Mouse (Mus musculus) liver, adult 2 months (tissue): ENCODE data around the gene Ripor2. TPM values are rescaled to one million over a fixed set of nuclear protein-coding genes. Genes with fewer than 3 reads are reported as not detected.

ENCODE experiments used
- DNase-seq: peaks from one replicate; pipeline ENCODE4 v3.0.0-alpha.2; 2011; ENCODE audit warnings: low read depth, low spot score; ENCODE audit errors: extremely low read depth
- H3K27ac ChIP-seq: fragments of 200-500 bp; replicated peaks from 2 replicates; pipeline ENCODE4 v1.5.1; 2012; ENCODE audit warnings: low read depth, mild to moderate bottlenecking, control low read depth, inconsistent platforms, low read length; ENCODE audit not compliant: insufficient read depth
- H3K27me3 ChIP-seq: fragments of 200-500 bp; 2 replicates; pipeline ENCODE4 v1.6.1; 2012; ENCODE audit warnings: mild to moderate bottlenecking, moderate library complexity, low read length, inconsistent platforms; ENCODE audit not compliant: control insufficient read depth, insufficient read depth
- H3K36me3 ChIP-seq: fragments of 200-500 bp; 2 replicates; pipeline ENCODE4 v1.6.1; 2012; ENCODE audit warnings: low read length, inconsistent platforms; ENCODE audit not compliant: control insufficient read depth, insufficient read depth
- H3K4me1 ChIP-seq: fragments of 200-500 bp; 2 replicates; pipeline ENCODE4 v1.6.1; 2011; ENCODE audit warnings: low read length; ENCODE audit not compliant: control insufficient read depth, insufficient read depth
- H3K4me3 ChIP-seq: fragments of 200-500 bp; 2 replicates; pipeline ENCODE4 v1.5.1; 2011; ENCODE audit warnings: low read depth, mild to moderate bottlenecking, control low read depth, low read length, moderate library complexity; ENCODE audit not compliant: insufficient read depth
- H3K79me2 ChIP-seq: fragments of 200-500 bp; 2 replicates; pipeline ENCODE4 v1.6.1; 2012; ENCODE audit warnings: inconsistent platforms, mild to moderate bottlenecking, low read length, moderate library complexity; ENCODE audit not compliant: control insufficient read depth, insufficient read depth
- H3K9ac ChIP-seq: fragments of 200-500 bp; 2 replicates; pipeline ENCODE4 v1.6.1; 2012; ENCODE audit warnings: low read depth, mild to moderate bottlenecking, control low read depth, inconsistent platforms, low read length
- CTCF ChIP-seq: fragments of 200-500 bp; IDR thresholded peaks from 2 replicates; pipeline ENCODE4 v1.5.1; 2011; ENCODE audit warnings: low read depth, low read length, control low read depth
- POLR2A ChIP-seq: fragments of 200-500 bp; IDR thresholded peaks from 2 replicates; pipeline ENCODE4 v1.6.1; 2011; ENCODE audit warnings: low read length, control low read depth; ENCODE audit not compliant: insufficient read depth; ENCODE audit errors: extremely low read depth
- WGBS: fragments of 180-500 bp; shearing (Covaris S2); methylation state at CpG from one replicate; pipeline ENCODE4 v1.1.7; 2018; 5-methylcytosine and 5-hydroxymethylcytosine counted together
- polyA plus RNA-seq: library from polyadenylated mRNA; depleted of rRNA; stranded (reverse); fragments of >200 nt; gene quantifications from 2 replicates; pipeline ENCODE4 v1.2.3, GENCODE M21; 2012
- total RNA-seq: library from RNA; depleted of rRNA; stranded (reverse); fragments of >200 nt; gene quantifications from 2 replicates; pipeline ENCODE4 v1.2.3, GENCODE M21; 2014

Ripor2 gene
- total and polyA plus RNA-seq, 2 experiments, result 0.77 to 2.8 TPM

DNA sequence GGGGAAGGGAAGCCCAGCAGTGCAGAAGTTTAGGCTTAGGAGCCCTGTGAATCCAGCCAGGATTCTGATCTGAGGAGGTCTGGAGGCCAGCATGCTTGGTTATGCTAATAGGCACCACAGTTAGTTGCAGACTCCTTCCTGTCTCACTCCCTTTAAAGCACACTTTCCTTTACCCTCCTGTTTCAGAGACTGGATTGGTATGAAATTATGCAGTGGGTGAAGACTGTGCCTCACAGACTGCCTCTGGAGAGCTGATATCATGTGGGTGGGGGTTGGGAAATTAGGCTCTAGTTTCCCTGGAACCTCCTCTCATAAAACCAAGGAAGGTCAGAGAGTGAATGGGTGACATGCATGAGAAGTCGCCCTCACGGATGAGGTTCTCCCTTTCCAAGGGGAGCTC lies 88.7 kb downstream of the Ripor2 start:
- Histone ChIP-seq H3K9ac (no peak overlapping the region), H3K4me3 (no peak overlapping the region), H3K36me3 (no peaks in the 10 kb centered on the region), H3K27ac (no peak overlapping the region), H3K27me3 (no peaks in the 10 kb centered on the region), H3K4me1 (no peaks in the 10 kb centered on the region), H3K79me2 (no peaks in the 10 kb centered on the region)
- DNase-seq, result no peak
- TF ChIP-seq CTCF (no peak), POLR2A (no peak)
- WGBS, result 82% methylated on average over 2 of the region's 2 CpGs

DNA sequence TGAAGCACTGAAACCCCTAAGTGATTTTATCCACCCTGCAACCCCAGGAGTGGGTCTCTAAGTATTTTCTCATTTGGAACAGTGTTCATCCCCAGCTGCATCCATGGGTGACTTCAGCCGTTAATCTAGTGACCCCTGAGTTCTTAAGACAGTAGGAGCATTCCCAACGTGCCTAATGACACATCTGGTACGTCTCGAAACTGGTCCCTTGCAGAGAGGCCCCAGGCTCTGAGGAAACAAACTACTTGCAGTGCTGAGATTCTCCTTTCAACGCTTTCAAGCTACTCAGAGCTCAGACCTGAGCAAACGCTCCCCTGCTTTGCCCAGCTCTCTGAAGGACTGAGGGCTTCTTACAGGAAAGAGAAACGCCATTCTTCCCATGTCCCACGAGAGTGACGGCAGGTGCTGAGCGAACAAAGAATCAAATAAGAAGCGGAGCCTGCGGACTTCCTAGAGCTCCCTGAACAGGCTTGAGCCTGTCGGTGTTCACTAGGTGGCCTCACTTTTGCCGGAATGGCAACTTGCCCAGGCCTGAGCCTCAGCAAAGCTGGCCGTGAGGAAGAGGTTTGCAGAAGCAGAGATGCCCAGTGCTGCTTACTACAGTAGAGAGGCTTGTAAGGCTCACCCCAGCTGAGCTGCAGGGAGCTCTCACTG lies 97.2 kb downstream of the Ripor2 start:
- TF ChIP-seq CTCF (no peak), POLR2A (no peak)

GRCm38 (mm10) chr13:24680951-24681350 lies 99.0 kb downstream of the Ripor2 start:
- TF ChIP-seq POLR2A, result no peak
- TF ChIP-seq CTCF, result no peak
- Histone ChIP-seq H3K27me3 (no peaks in the 10 kb centered on the region), H3K4me1 (peaks cover 2% of the 10 kb centered on the region), H3K36me3 (no peaks in the 10 kb centered on the region), H3K27ac (no peak overlapping the region), H3K79me2 (no peaks in the 10 kb centered on the region), H3K4me3 (no peak overlapping the region), H3K9ac (no peak overlapping the region)
- WGBS, result 94% methylated on average over 4 of the region's 4 CpGs
- no peak for DNase-seq

More for the DNA sequence above, 97.2 kb downstream of the Ripor2 start:
- Histone ChIP-seq H3K4me1 (no peaks in the 10 kb centered on the region), H3K79me2 (no peaks in the 10 kb centered on the region), H3K27ac (no peak overlapping the region), H3K27me3 (no peaks in the 10 kb centered on the region), H3K36me3 (no peaks in the 10 kb centered on the region), H3K9ac (no peak overlapping the region), H3K4me3 (no peak overlapping the region)
- DNase-seq, result no peak
- WGBS, result 62% methylated on average over 15 of the region's 15 CpGs

- Histone ChIP-seq H3K27me3 (no peaks in the 10 kb centered on the region), H3K36me3 (no peaks in the 10 kb centered on the region), H3K4me1 (peaks cover 8% of the 10 kb centered on the region), H3K4me3 (no peak overlapping the region), H3K9ac (no peak overlapping the region), H3K27ac (no peak overlapping the region), H3K79me2 (no peaks in the 10 kb centered on the region)
- DNase-seq, result no peak
- TF ChIP-seq CTCF, result no peak
- no peak for TF ChIP-seq POLR2A
- WGBS, result 75% methylated on average over 5 of the region's 5 CpGs
Observed at GRCm38 (mm10) chr13:24682346-24682745, 100.4 kb downstream of the Ripor2 start.

DNA sequence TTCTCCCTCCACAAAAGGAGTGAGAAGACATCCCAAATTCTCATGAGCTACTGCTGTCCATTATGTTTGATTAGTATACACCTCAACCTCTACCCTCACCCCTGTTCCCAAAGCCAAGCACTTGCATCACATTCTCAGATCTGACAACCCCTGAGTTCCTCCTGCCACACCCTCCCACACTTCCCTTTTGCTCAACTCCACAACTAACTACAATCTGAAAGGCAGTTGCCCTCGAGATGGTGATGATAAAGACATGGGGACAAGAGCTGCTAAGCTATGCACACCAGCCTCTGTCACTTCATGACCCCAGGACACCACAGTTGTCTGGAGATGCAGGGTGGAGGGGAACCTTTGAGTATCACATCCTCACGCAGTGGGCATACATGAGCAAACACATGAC lies 102.5 kb downstream of the Ripor2 start:
- no peak overlapping the region for H3K4me3 ChIP-seq
- no peak for DNase-seq
- H3K79me2 ChIP-seq, result no peaks in the 10 kb centered on the region
- 62% methylated on average over 2 of the region's 2 CpGs for WGBS
- H3K27ac ChIP-seq, result no peak overlapping the region
- H3K36me3 ChIP-seq, result no peaks in the 10 kb centered on the region
- no peak for TF ChIP-seq POLR2A
- TF ChIP-seq CTCF, result no peak
- H3K4me1 ChIP-seq, result peaks cover 8% of the 10 kb centered on the region
- no peaks in the 10 kb centered on the region for H3K27me3 ChIP-seq
- H3K9ac ChIP-seq, result no peak overlapping the region

DNA sequence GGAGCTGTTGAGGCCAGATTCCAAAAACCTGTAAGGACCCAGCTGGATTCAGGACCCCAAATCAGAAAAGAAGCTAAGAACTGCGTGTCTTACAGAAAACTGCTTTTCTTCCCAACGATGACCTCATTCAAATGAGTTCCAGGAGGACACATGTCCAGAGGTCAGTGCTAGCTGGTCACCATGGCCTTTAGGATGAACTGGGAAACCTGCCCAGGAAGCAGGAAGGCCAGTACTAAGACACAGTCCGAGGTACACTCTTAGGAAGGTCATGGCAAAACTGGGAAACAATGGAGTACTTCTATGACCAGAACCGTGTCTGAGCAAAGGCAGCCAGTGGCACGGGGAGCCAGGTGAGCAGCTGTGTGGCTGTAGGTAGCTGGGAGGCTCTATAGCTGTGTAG lies 103.9 kb downstream of the Ripor2 start:
- Histone ChIP-seq H3K4me1 (peaks cover 8% of the 10 kb centered on the region), H3K36me3 (no peaks in the 10 kb centered on the region), H3K9ac (no peak overlapping the region), H3K27ac (no peak overlapping the region), H3K27me3 (no peaks in the 10 kb centered on the region), H3K4me3 (no peak overlapping the region), H3K79me2 (no peaks in the 10 kb centered on the region)
- DNase-seq, result peak; percentile 95
- no peak for TF ChIP-seq POLR2A
- no peak for TF ChIP-seq CTCF
- WGBS, result 13% methylated on average over 5 of the region's 5 CpGs
